Comparison of ENCODE assay signal across 10 mouse cellular contexts in the genomic region with DNA sequence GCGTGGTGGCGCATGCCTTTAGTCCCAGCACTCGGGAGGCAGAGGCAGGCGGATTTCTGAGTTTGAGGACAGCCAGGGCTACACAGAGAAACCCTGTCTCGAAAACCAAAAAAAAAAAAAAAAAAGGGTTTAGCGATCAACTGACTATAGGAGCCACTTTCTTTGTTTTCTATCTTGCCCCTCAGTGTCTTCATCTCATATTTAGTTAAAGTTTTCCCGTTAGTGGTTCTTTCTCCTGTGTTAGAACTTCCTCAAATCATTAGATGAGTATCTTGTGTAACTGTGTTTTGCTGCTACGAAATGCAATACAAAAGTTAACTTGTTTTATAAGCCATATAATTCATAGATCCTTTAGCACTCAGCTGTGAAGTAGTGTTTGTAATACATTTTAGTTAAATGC. TPM values are rescaled to one million over a fixed set of nuclear protein-coding genes. Genes with fewer than 3 reads are reported as not detected.
"Had no signal": no experiment of that assay in that cellular context is flagged by ENCODE, and none has a peak within 500 bp of the region (broad histone marks: within the 10 kb centered on the region; RNA-seq: fewer than 3 reads in every experiment).

No protein-coding gene starts in this region.

RNA-seq across cellular contexts. Expression of gene Fam25c, which starts 40.9 kb away (rescaled TPM):
- total RNA-seq: layer of hippocampus, adult 8-10 months; layer of hippocampus, postnatal 14 days; left cerebral cortex, adult 18-20 months; left cerebral cortex, postnatal 14 days; megakaryocyte progenitor cell, adult 5-6 weeks had no signal
- polyA plus RNA-seq: intestine, embryonic 16.5 days; limb, embryonic 10.5 days; midbrain, embryonic 13.5 days; myocyte; neural tube, embryonic 11.5 days had no signal
